Mouse (Mus musculus) neural tube, embryonic 11.5 days (tissue): ENCODE measurements around the gene Atp2c2. TPM values are rescaled to one million over a fixed set of nuclear protein-coding genes. Genes with fewer than 3 reads are reported as not detected.
A peak's percentile ranks its signal among the peaks of the same experiment; 100 is the strongest.

Experiments
- ATAC-seq: fragments of 200-750 bp; cut with Nextera tagmentation; 2 replicates; pipeline ENCODE4 v1.8.0; 2017; ENCODE audit warnings: moderate number of reproducible peaks, mild to moderate bottlenecking, moderate TSS enrichment, moderate library complexity; ENCODE audit not compliant: insufficient read depth, low FRiP score, low TSS enrichment
- DNase-seq: peaks from one replicate; pipeline ENCODE4 v3.0.0-alpha.2; 2015; ENCODE audit warnings: low spot score
- H3K27ac ChIP-seq: fragments of 300-500 bp; sonication (generic); 2 replicates; pipeline ENCODE4 v1.5.1; 2014; ENCODE audit warnings: low read depth, mild to moderate bottlenecking, low read length
- H3K27me3 ChIP-seq: fragments of 300-500 bp; sonication (generic); 2 replicates; pipeline ENCODE4 v1.6.1; 2014; ENCODE audit warnings: mild to moderate bottlenecking, low read length, mixed read lengths; ENCODE audit not compliant: control insufficient read depth, insufficient read depth
- H3K36me3 ChIP-seq: fragments of 300-500 bp; sonication (generic); 2 replicates; pipeline ENCODE4 v1.6.1; 2014; ENCODE audit warnings: mild to moderate bottlenecking, low read length, moderate library complexity, mixed read lengths; ENCODE audit not compliant: control insufficient read depth, insufficient read depth
- H3K4me1 ChIP-seq: fragments of 300-500 bp; sonication (generic); 2 replicates; pipeline ENCODE4 v1.6.1; 2014; ENCODE audit warnings: low read length, mixed read lengths; ENCODE audit not compliant: control insufficient read depth, insufficient read depth
- H3K4me2 ChIP-seq: fragments of 300-500 bp; sonication (generic); 2 replicates; pipeline ENCODE4 v1.6.1; 2014; ENCODE audit warnings: low read depth, mild to moderate bottlenecking, moderate library complexity
- H3K4me3 ChIP-seq: fragments of 300-500 bp; sonication (generic); 2 replicates; pipeline ENCODE4 v1.5.1; 2014; ENCODE audit warnings: low read depth, low read length
- H3K9ac ChIP-seq: fragments of 300-500 bp; sonication (generic); 2 replicates; pipeline ENCODE4 v1.6.1; 2014; ENCODE audit warnings: mild to moderate bottlenecking, low read length
- H3K9me3 ChIP-seq: fragments of 300-500 bp; sonication (generic); 2 replicates; pipeline ENCODE4 v1.6.1; 2016; ENCODE audit warnings: low read length; ENCODE audit not compliant: control insufficient read depth
- WGBS: fragments of 180-500 bp; shearing (Covaris S2); extraction: QIAGEN DNeasy Blood & Tissue Kit; methylation state at CpG from one replicate; pipeline ENCODE4 v1.1.7; 2014; 5-methylcytosine and 5-hydroxymethylcytosine counted together
- polyA plus RNA-seq: library from polyadenylated mRNA; unstranded; fragments of >200 nt; fragmentation: Nextera tagmentation; extraction: Ambion mirVana; gene quantifications from 2 replicates; pipeline ENCODE4 v1.2.1, GENCODE M21; 2014

Atp2c2 gene
- polyA plus RNA-seq, 1 experiment from 2014 or later = 1.0 TPM

GRCm38 (mm10) chr8:119743291-119744026 lies 43.6 kb downstream of the Atp2c2 start:
- WGBS = 50% methylated on average over 13 of the region's 13 CpGs
- H3K4me2 ChIP-seq = no peak overlapping the region
- ATAC-seq = no peak
- H3K9ac ChIP-seq = no peak overlapping the region
- no peaks in the 10 kb centered on the region for H3K36me3 ChIP-seq
- H3K27me3 ChIP-seq = no peaks in the 10 kb centered on the region
- DNase-seq = peak; percentile 69
- no peak overlapping the region for H3K27ac ChIP-seq
- H3K4me1 ChIP-seq = no peaks in the 10 kb centered on the region
- no peaks in the 10 kb centered on the region for H3K9me3 ChIP-seq
- no peak overlapping the region for H3K4me3 ChIP-seq

- Histone ChIP-seq H3K9me3 (no peaks in the 10 kb centered on the region), H3K9ac (no peak overlapping the region), H3K4me1 (no peaks in the 10 kb centered on the region), H3K4me3 (no peak overlapping the region), H3K4me2 (no peak overlapping the region), H3K27me3 (no peaks in the 10 kb centered on the region), H3K27ac (no peak overlapping the region), H3K36me3 (no peaks in the 10 kb centered on the region)
- ATAC-seq (no peak), DNase-seq (no peak)
- WGBS = 86% methylated on average over 4 of the region's 4 CpGs
Measured at GRCm38 (mm10) chr8:119744604-119745003, 44.8 kb downstream of the Atp2c2 start.

GRCm38 (mm10) chr8:119755238-119756146 lies 55.7 kb downstream of the Atp2c2 start:
- H3K4me1 ChIP-seq = 0 out of 2 replicates have a peak, but pooled peaks cover 2% of the 10 kb centered on the region
- H3K27ac ChIP-seq = no peak overlapping the region
- H3K36me3 ChIP-seq = no peaks in the 10 kb centered on the region
- H3K4me3 ChIP-seq = no peak overlapping the region
- H3K27me3 ChIP-seq = no peaks in the 10 kb centered on the region
- H3K9me3 ChIP-seq = no peaks in the 10 kb centered on the region
- peak overlapping the region; percentile 28 for H3K4me2 ChIP-seq
- no peak for ATAC-seq
- DNase-seq = no peak
- H3K9ac ChIP-seq = no peak overlapping the region
- WGBS = 18% methylated on average over 28 of the region's 28 CpGs

- Histone ChIP-seq H3K9ac (no peak overlapping the region), H3K27ac (no peak overlapping the region), H3K9me3 (no peaks in the 10 kb centered on the region), H3K4me3 (no peak overlapping the region), H3K4me2 (no peak overlapping the region), H3K36me3 (no peaks in the 10 kb centered on the region), H3K4me1 (0 out of 2 replicates have a peak, but pooled peaks cover 2% of the 10 kb centered on the region), H3K27me3 (no peaks in the 10 kb centered on the region)
- ATAC-seq (no peak), DNase-seq (no peak)
- 59% methylated on average over 2 of the region's 2 CpGs for WGBS
Measured at GRCm38 (mm10) chr8:119756147-119756461, 56.3 kb downstream of the Atp2c2 start.

GRCm38 (mm10) chr8:119756538-119756937 lies 56.7 kb downstream of the Atp2c2 start:
- H3K27me3 ChIP-seq = no peaks in the 10 kb centered on the region
- DNase-seq (no peak), ATAC-seq (no peak)
- no peak overlapping the region for H3K4me3 ChIP-seq
- H3K36me3 ChIP-seq = no peaks in the 10 kb centered on the region
- no peak overlapping the region for H3K27ac ChIP-seq
- no peak overlapping the region for H3K4me2 ChIP-seq
- WGBS = 61% methylated on average over 5 of the region's 5 CpGs
- no peak overlapping the region for H3K9ac ChIP-seq
- H3K4me1 ChIP-seq = 0 out of 2 replicates have a peak, but pooled peaks cover 2% of the 10 kb centered on the region
- H3K9me3 ChIP-seq = no peaks in the 10 kb centered on the region

GRCm38 (mm10) chr8:119761692-119762091 lies 61.9 kb downstream of the Atp2c2 start:
- Histone ChIP-seq H3K27me3 (no peaks in the 10 kb centered on the region), H3K9ac (no peak overlapping the region), H3K4me3 (no peak overlapping the region), H3K4me2 (no peak overlapping the region), H3K9me3 (no peaks in the 10 kb centered on the region), H3K4me1 (no peaks in the 10 kb centered on the region), H3K27ac (no peak overlapping the region), H3K36me3 (no peaks in the 10 kb centered on the region)
- DNase-seq = no peak
- 91% methylated on average over 11 of the region's 11 CpGs for WGBS
- ATAC-seq = no peak

GRCm38 (mm10) chr8:119762226-119763220 lies 62.7 kb downstream of the Atp2c2 start:
- no peak overlapping the region for H3K4me2 ChIP-seq
- no peak overlapping the region for H3K27ac ChIP-seq
- no peak for DNase-seq
- H3K27me3 ChIP-seq = no peaks in the 10 kb centered on the region
- H3K9ac ChIP-seq = no peak overlapping the region
- no peaks in the 10 kb centered on the region for H3K4me1 ChIP-seq
- WGBS = 89% methylated on average over 21 of the region's 21 CpGs
- no peak for ATAC-seq
- no peaks in the 10 kb centered on the region for H3K9me3 ChIP-seq
- H3K4me3 ChIP-seq = no peak overlapping the region
- H3K36me3 ChIP-seq = no peaks in the 10 kb centered on the region

GRCm38 (mm10) chr8:119765311-119765710 lies 65.5 kb downstream of the Atp2c2 start:
- no peak for DNase-seq
- Histone ChIP-seq H3K4me3 (no peak overlapping the region), H3K27ac (no peak overlapping the region), H3K27me3 (no peaks in the 10 kb centered on the region), H3K4me2 (no peak overlapping the region), H3K4me1 (no peaks in the 10 kb centered on the region), H3K36me3 (no peaks in the 10 kb centered on the region), H3K9me3 (no peaks in the 10 kb centered on the region), H3K9ac (no peak overlapping the region)
- ATAC-seq = no peak
- 89% methylated on average over 10 of the region's 10 CpGs for WGBS
